Mouse (Mus musculus): Measurements from ENCODE around the gene Nt5dc3. TPM values are rescaled to one million over a fixed set of nuclear protein-coding genes. Genes with fewer than 3 reads are reported as not detected.

Gene Nt5dc3
- total and polyA plus RNA-seq, 3 experiments = 4.6 to 15.9 (median 6.5) TPM

DNA sequence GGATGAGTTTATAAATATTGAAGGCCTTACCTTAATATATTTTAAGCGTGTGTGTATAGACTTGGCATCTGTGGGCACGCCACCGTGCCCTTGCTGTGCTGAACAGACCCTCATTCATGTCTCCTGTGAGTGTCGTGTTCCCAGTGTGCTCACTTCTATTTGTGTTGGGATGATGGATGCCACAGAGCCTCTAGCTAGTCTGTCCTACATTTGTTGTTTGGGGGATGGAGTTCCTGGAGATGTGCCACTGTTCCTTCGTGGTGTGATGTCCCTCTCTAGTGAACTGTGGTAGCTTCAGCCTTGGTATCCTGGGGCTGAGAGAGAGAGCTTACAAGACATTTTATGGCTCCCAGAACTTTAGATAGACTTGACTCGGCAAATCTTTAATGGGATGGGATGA, 60.0 kb downstream of the Nt5dc3 start:
- H3K4me2 ChIP-seq (ENCODE audit: insufficient read depth, low read depth, poor library complexity, severe bottlenecking) = no peak overlapping the region
- no peaks in the 10 kb centered on the region for H3K9me3 ChIP-seq (replicated peaks; ENCODE audit: low read length)
- no peak overlapping the region for H3K27ac ChIP-seq (ENCODE audit: insufficient read depth, low read depth)
- dilution Hi-C loops (cut with MboI; ENCODE audit: extremely low pct_ligation_motif_present, extremely low pct_unique_long_range_greater_than_20kb, low sequenced_read_pairs) (no loop called here), in situ Hi-C loops (cut with MboI; ENCODE audit: low pct_ligation_motif_present, low pct_unique_long_range_greater_than_20kb, low sequenced_read_pairs) (no loop called here)
- no peak for DNase-seq (ENCODE audit: extremely low read depth)
- H3K4me1 ChIP-seq (ENCODE audit: control insufficient read depth in 1 of 2, insufficient read depth in 2 of 2) = peaks cover 0 to 11% of the 10 kb centered on the region in 2 experiments; a peak in 2 of 4 replicates
- H3K4me3 ChIP-seq (replicated peaks in 1 of 3; ENCODE audit: low read depth in 2 of 3, low read length in 2 of 3, poor library complexity in 1 of 3) = no peak overlapping the region
- H3K27me3 ChIP-seq (replicated peaks) = no peaks in the 10 kb centered on the region
- no peaks in the 10 kb centered on the region for H3K79me2 ChIP-seq (replicated peaks; ENCODE audit: control insufficient read depth, extremely low read depth, insufficient read depth, poor library complexity, severe bottlenecking)
- TF ChIP-seq USF1 (IDR thresholded peaks at IDR 0.05; ENCODE audit: low read depth, low read length) (no peak), ZC3H11A (IDR thresholded peaks at IDR 0.05; ENCODE audit: low read depth, low read length) (no peak), MAZ (IDR thresholded peaks at IDR 0.05; ENCODE audit: low read depth, low read length) (no peak), BHLHE40 (IDR thresholded peaks at IDR 0.05; ENCODE audit: low read depth, low read length) (no peak), ELF1 (IDR thresholded peaks at IDR 0.05; ENCODE audit: low read depth, low read length) (no peak), JUND (conservative IDR thresholded peaks at IDR 0.05; ENCODE audit: low read depth, low read length) (no peak), GABPA (IDR thresholded peaks at IDR 0.05; ENCODE audit: insufficient replicate concordance, low read depth, low read length) (no peak), TBP (conservative IDR thresholded peaks at IDR 0.05; ENCODE audit: low read depth, low read length) (no peak), ZMIZ1 (IDR thresholded peaks at IDR 0.05; ENCODE audit: low read depth, low read length) (no peak), MAFK (IDR thresholded peaks at IDR 0.05; ENCODE audit: insufficient replicate concordance, low read length) (no peak), ZNF384 (IDR thresholded peaks at IDR 0.05; ENCODE audit: low read depth, low read length) (no peak), PAX5 (IDR thresholded peaks at IDR 0.05; ENCODE audit: low read length) (no peak), CTCF (conservative IDR thresholded peaks at IDR 0.05 in 1 of 2, IDR thresholded peaks at IDR 0.05 in 1 of 2; ENCODE audit: low read depth in 2 of 2, low read length in 2 of 2) (no peak), HCFC1 (IDR thresholded peaks at IDR 0.05; ENCODE audit: low read depth, low read length) (no peak), RCOR1 (conservative IDR thresholded peaks at IDR 0.05; ENCODE audit: low read depth, low read length) (no peak), RAD21 (IDR thresholded peaks at IDR 0.05; ENCODE audit: low read depth, low read length) (no peak)
- peaks cover 19 to 78% of the 10 kb centered on the region in 2 experiments for H3K36me3 ChIP-seq (replicated peaks in 1 of 2; ENCODE audit: control insufficient read depth in 1 of 2, insufficient read depth in 1 of 2, low read length in 1 of 2)
- no peak overlapping the region for H3K9ac ChIP-seq (ENCODE audit: insufficient read depth, low read depth)

- Histone ChIP-seq H3K27me3 (replicated peaks) (no peaks in the 10 kb centered on the region), H3K79me2 (replicated peaks; ENCODE audit: control insufficient read depth, extremely low read depth, insufficient read depth, poor library complexity, severe bottlenecking) (no peaks in the 10 kb centered on the region), H3K4me2 (ENCODE audit: insufficient read depth, low read depth, poor library complexity, severe bottlenecking) (no peak overlapping the region), H3K4me1 (ENCODE audit: control insufficient read depth in 1 of 2, insufficient read depth in 2 of 2) (peaks cover 0 to 24% of the 10 kb centered on the region in 2 experiments; a peak in 2 of 4 replicates), H3K9me3 (replicated peaks; ENCODE audit: low read length) (no peaks in the 10 kb centered on the region), H3K9ac (ENCODE audit: insufficient read depth, low read depth) (no peak overlapping the region), H3K4me3 (replicated peaks in 1 of 3; ENCODE audit: low read depth in 2 of 3, low read length in 2 of 3, poor library complexity in 1 of 3) (no peak overlapping the region), H3K36me3 (replicated peaks in 1 of 2; ENCODE audit: control insufficient read depth in 1 of 2, insufficient read depth in 1 of 2, low read length in 1 of 2) (peaks cover 0 to 54% of the 10 kb centered on the region in 2 experiments), H3K27ac (ENCODE audit: insufficient read depth, low read depth) (no peak overlapping the region)
- dilution Hi-C loops (cut with MboI; ENCODE audit: extremely low pct_ligation_motif_present, extremely low pct_unique_long_range_greater_than_20kb, low sequenced_read_pairs) (no loop called here), in situ Hi-C loops (cut with MboI; ENCODE audit: low pct_ligation_motif_present, low pct_unique_long_range_greater_than_20kb, low sequenced_read_pairs) (no loop called here)
- DNase-seq (ENCODE audit: extremely low read depth) = no peak
- TF ChIP-seq GABPA (IDR thresholded peaks at IDR 0.05; ENCODE audit: insufficient replicate concordance, low read depth, low read length) (no peak), SIN3A (IDR thresholded peaks at IDR 0.05; ENCODE audit: low read length) (no peak), NRF1 (IDR thresholded peaks at IDR 0.05; ENCODE audit: low read depth, low read length) (no peak), EP300 (IDR thresholded peaks at IDR 0.05; ENCODE audit: low read length) (no peak), ELF1 (IDR thresholded peaks at IDR 0.05; ENCODE audit: low read depth, low read length) (no peak)
These were observed 63.9 kb downstream of the Nt5dc3 start for GRCm38 (mm10) chr10:86842659-86843058.
